Mouse (Mus musculus) hindbrain, embryonic 14.5 days (tissue): Measurements from ENCODE around the gene Zcchc14. TPM values are rescaled to one million over a fixed set of nuclear protein-coding genes. Genes with fewer than 3 reads are reported as not detected.

Experiments used
- ATAC-seq: fragments of 200-750 bp; cut with Nextera tagmentation; 2 replicates; pipeline ENCODE4 v1.8.0; 2017; ENCODE audit warnings: moderate number of reproducible peaks, mild to moderate bottlenecking, moderate TSS enrichment, moderate library complexity; ENCODE audit not compliant: low FRiP score
- DNase-seq: peaks from one replicate; pipeline ENCODE4 v3.0.0-alpha.2; 2015; ENCODE audit warnings: low spot score
- H3K27ac ChIP-seq: fragments of 300-500 bp; sonication (generic); 2 replicates; pipeline ENCODE4 v1.5.1; 2014; ENCODE audit warnings: mild to moderate bottlenecking, moderate library complexity
- H3K27me3 ChIP-seq: fragments of 300-500 bp; sonication (generic); 2 replicates; pipeline ENCODE4 v1.6.1; 2014; ENCODE audit warnings: mild to moderate bottlenecking, low read length, mixed read lengths; ENCODE audit not compliant: control insufficient read depth, insufficient read depth
- H3K36me3 ChIP-seq: fragments of 300-500 bp; sonication (generic); replicated peaks from 2 replicates; pipeline ENCODE4 v1.6.1; 2014; ENCODE audit not compliant: control insufficient read depth, insufficient read depth
- H3K4me1 ChIP-seq: fragments of 300-500 bp; sonication (generic); replicated peaks from 2 replicates; pipeline ENCODE4 v1.6.1; 2014; ENCODE audit warnings: antibody characterized with exemption, low read length, mixed read lengths; ENCODE audit not compliant: control insufficient read depth, insufficient read depth
- H3K4me2 ChIP-seq: fragments of 300-500 bp; sonication (generic); replicated peaks from 2 replicates; pipeline ENCODE4 v1.6.1; 2014; ENCODE audit warnings: mild to moderate bottlenecking, moderate library complexity
- H3K4me3 ChIP-seq: fragments of 300-500 bp; sonication (generic); replicated peaks from 2 replicates; pipeline ENCODE4 v1.5.1; 2014; ENCODE audit warnings: mild to moderate bottlenecking, low read length
- H3K9ac ChIP-seq: fragments of 300-500 bp; sonication (generic); 2 replicates; pipeline ENCODE4 v1.6.1; 2014
- H3K9me3 ChIP-seq: fragments of 300-500 bp; sonication (generic); 2 replicates; pipeline ENCODE4 v1.6.1; 2016; ENCODE audit warnings: low read length; ENCODE audit not compliant: control insufficient read depth
- WGBS: fragments of 180-500 bp; shearing (Covaris S2); extraction: QIAGEN DNeasy Blood & Tissue Kit; methylation state at CpG from one replicate; pipeline ENCODE4 v1.1.7; 2014; 5-methylcytosine and 5-hydroxymethylcytosine counted together
- polyA plus RNA-seq: library from polyadenylated mRNA; unstranded; fragments of >200 nt; fragmentation: Nextera tagmentation; extraction: Ambion mirVana; gene quantifications from 2 replicates; pipeline ENCODE4 v1.2.1, GENCODE M21; 2014

Gene Zcchc14
- polyA plus RNA-seq, 1 experiment from 2014 or later = 35.6 TPM

GRCm38 (mm10) chr8:121653340-121654019 lies 779 bp upstream of the Zcchc14 start:
- peak overlapping the region; percentile 84 for H3K4me2 ChIP-seq

GRCm38 (mm10) chr8:121651874-121652361 lies 783 bp downstream of the Zcchc14 start:
- Histone ChIP-seq H3K36me3 (no peaks in the 10 kb centered on the region), H3K4me2 (peak overlapping the region; percentile 100), H3K4me1 (peaks cover 60% of the 10 kb centered on the region), H3K9me3 (no peaks in the 10 kb centered on the region), H3K27ac (peak overlapping the region; percentile 78), H3K4me3 (peak overlapping the region; percentile 93), H3K27me3 (no peaks in the 10 kb centered on the region), H3K9ac (peak overlapping the region; percentile 93)
- DNase-seq (no peak), ATAC-seq (no peak)
- WGBS = under 1% methylated on average over 39 of the region's 56 CpGs

More at GRCm38 (mm10) chr8:121653340-121654019, 779 bp upstream of the Zcchc14 start:
- ATAC-seq = no peak; the same call in 1 of the 2 replicates
- DNase-seq = peak; percentile 53
- Histone ChIP-seq H3K4me3 (peak overlapping the region; percentile 83), H3K27ac (peak overlapping the region; percentile 99), H3K27me3 (no peaks in the 10 kb centered on the region), H3K4me1 (peaks cover 45% of the 10 kb centered on the region), H3K36me3 (no peaks in the 10 kb centered on the region), H3K9me3 (no peaks in the 10 kb centered on the region), H3K9ac (peak overlapping the region; percentile 88)
- WGBS = under 1% methylated on average over 31 of the region's 31 CpGs

GRCm38 (mm10) chr8:121651308-121651873 lies 1.3 kb downstream of the Zcchc14 start:
- Histone ChIP-seq H3K9me3 (no peaks in the 10 kb centered on the region), H3K27ac (peak overlapping the region; percentile 78), H3K4me3 (peak overlapping the region; percentile 93), H3K27me3 (no peaks in the 10 kb centered on the region), H3K4me2 (peak overlapping the region; percentile 100), H3K9ac (peak overlapping the region; percentile 93), H3K4me1 (peaks cover 65% of the 10 kb centered on the region), H3K36me3 (no peaks in the 10 kb centered on the region)
- no peak for ATAC-seq
- no peak for DNase-seq
- 9% methylated on average over 47 of the region's 47 CpGs for WGBS

DNA sequence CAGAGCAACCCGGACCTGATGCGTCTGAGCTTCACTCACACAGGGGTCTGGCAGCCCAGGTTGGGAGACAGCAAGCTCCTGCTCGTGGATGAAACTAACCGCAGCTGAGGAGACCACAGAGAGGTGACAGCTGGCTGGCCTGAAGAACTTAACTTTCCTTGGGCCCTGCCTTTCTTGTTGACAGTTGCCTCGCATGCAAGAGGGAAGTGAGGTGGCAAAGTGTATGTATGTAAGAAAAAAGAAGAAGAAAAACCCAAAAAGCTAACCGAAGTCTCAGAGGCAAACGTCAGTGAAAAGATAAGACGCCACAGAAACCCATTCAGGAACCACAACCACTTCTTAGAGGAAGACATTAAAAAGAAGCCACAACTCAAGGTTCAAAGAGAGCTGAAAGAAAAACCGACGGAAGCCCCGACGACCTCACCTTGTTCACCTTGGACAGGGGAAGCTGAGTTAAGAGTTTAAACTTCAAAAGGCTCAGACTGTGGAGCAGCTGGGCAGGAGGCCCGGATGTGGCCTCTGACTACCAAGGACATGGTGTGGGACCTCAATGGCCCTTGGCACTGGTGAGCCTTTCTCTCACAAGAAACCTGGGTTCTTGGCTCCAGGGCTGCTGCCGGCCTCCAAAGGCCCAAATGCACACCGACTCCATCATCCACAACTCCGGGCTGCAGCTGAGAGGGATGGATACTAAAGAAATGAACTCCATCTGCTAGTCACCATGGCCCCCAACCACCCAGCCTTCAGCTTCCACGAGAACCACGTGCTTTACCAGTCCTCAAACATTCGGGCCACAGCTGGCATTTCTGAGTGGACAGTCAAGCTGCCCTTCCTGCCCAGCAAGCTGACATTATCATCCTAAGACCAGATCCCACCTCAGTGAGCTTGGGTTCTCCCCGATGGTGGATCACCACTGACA lies 2.1 kb downstream of the Zcchc14 start:
- ATAC-seq = no peak
- peak overlapping the region; percentile 93 for H3K9ac ChIP-seq
- H3K4me2 ChIP-seq = peak overlapping the region; percentile 100
- WGBS = 55% methylated on average over 20 of the region's 20 CpGs
- H3K9me3 ChIP-seq = no peaks in the 10 kb centered on the region
- no peaks in the 10 kb centered on the region for H3K27me3 ChIP-seq
- no peak for DNase-seq
- H3K27ac ChIP-seq = peak overlapping the region; percentile 78; the same call in 1 of the 2 replicates
- peaks cover 72% of the 10 kb centered on the region for H3K4me1 ChIP-seq
- peak overlapping the region; percentile 93 for H3K4me3 ChIP-seq
- H3K36me3 ChIP-seq = no peaks in the 10 kb centered on the region

DNA sequence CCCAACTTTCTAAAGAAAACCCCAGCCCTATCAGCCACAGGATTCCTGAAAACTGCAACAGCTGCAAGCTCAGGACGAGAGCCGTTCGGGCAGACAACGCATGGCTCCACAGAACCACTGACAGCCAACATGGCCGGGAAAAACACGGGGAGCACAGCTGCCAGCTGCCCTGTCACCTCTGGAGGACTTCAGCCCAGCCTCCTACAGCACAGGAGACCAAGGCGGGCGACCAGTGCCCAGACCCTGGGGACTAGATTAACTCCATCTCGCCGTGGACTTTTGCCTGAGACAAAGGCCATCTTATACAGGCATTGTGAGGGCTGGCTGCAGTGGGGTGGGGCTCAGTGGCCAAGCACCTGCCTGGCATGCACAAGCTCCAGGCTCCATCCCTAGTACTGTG lies 2.8 kb downstream of the Zcchc14 start:
- peaks cover 78% of the 10 kb centered on the region for H3K4me1 ChIP-seq
- peak overlapping the region; percentile 100 for H3K4me2 ChIP-seq
- no peaks in the 10 kb centered on the region for H3K9me3 ChIP-seq
- peak overlapping the region; percentile 93 for H3K4me3 ChIP-seq
- H3K9ac ChIP-seq = peak overlapping the region; percentile 93
- no peak overlapping the region for H3K27ac ChIP-seq
- H3K36me3 ChIP-seq = no peaks in the 10 kb centered on the region
- WGBS = 15% methylated on average over 10 of the region's 10 CpGs
- DNase-seq = no peak
- ATAC-seq = no peak
- no peaks in the 10 kb centered on the region for H3K27me3 ChIP-seq

GRCm38 (mm10) chr8:121649423-121649822 lies 3.3 kb downstream of the Zcchc14 start:
- Histone ChIP-seq H3K9me3 (no peaks in the 10 kb centered on the region), H3K9ac (peak overlapping the region; percentile 93), H3K4me3 (peak overlapping the region; percentile 93), H3K4me1 (peaks cover 77% of the 10 kb centered on the region), H3K27ac (no peak overlapping the region), H3K27me3 (no peaks in the 10 kb centered on the region), H3K36me3 (no peaks in the 10 kb centered on the region), H3K4me2 (peak overlapping the region; percentile 100)
- DNase-seq (no peak), ATAC-seq (no peak)
- WGBS = 73% methylated on average over 5 of the region's 5 CpGs

DNA sequence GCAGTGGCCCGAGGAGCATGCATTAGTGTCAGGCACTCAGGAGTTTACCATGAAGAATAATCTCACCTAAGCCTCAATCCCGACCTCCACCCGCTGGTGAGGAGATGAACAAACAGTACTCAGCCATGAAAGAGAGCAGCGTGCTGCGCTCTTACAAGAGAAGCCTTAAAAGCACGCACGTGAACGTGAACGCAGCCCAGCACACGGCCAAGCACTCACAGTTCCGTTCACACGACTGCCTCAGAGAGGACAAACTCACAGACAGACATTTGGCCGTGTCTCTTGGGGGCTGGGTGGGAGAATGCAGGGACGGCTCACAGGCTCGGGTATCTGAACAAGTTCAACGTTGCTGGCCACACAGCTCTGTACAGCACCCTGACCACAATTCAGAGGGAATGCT lies 4.2 kb downstream of the Zcchc14 start:
- Histone ChIP-seq H3K4me3 (peak overlapping the region; percentile 93), H3K4me1 (peaks cover 76% of the 10 kb centered on the region), H3K9ac (peak overlapping the region; percentile 34; the same call in 1 of the 2 replicates), H3K36me3 (no peaks in the 10 kb centered on the region), H3K27me3 (no peaks in the 10 kb centered on the region), H3K4me2 (peak overlapping the region; percentile 100), H3K9me3 (no peaks in the 10 kb centered on the region), H3K27ac (no peak overlapping the region)
- DNase-seq (no peak), ATAC-seq (no peak)
- WGBS = 47% methylated on average over 16 of the region's 16 CpGs

DNA sequence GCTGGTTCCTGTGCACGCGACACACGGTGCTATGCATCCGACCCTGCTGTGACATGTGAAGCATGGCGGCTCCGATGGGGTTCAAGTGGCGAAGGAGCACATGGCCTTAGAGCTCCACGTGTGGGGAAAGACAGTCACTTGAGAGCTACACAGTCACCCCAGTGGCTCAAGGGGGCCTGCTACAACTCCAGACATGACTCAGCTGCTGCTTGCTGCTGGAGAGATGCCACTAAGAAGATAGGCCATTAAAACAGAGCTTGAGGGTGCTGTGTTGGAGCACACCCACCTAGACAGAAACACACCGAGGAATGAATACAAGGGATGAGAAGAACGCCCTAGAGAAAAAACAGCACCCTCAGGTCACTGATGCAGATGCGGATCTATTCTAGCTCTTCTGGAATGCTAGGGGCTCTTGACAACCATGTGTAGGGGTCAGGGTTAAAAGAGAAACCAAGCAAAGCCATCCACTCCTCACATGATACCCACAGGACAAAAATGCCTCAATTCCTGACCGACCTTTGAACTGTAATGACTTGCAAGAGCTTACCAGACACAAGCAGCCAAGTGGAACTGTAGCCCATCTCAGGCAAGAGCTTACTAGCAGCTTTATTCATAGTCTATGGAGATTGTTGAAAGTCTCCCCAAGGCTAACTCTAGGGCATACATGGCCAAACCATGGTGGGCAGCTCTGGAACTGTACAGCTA lies 5.0 kb downstream of the Zcchc14 start:
- Histone ChIP-seq H3K9ac (peak overlapping the region; percentile 34; the same call in 1 of the 2 replicates), H3K27ac (no peak overlapping the region), H3K36me3 (no peaks in the 10 kb centered on the region), H3K4me2 (peak overlapping the region; percentile 100), H3K4me1 (peaks cover 84% of the 10 kb centered on the region), H3K27me3 (no peaks in the 10 kb centered on the region), H3K4me3 (peak overlapping the region; percentile 93; the same call in 1 of the 2 replicates), H3K9me3 (no peaks in the 10 kb centered on the region)
- ATAC-seq (no peak), DNase-seq (no peak)
- WGBS = 75% methylated on average over 12 of the region's 12 CpGs
